Mouse (Mus musculus) megakaryocyte, adult 5-6 weeks (primary cell): ENCODE measurements at regions not wholly inside any gene's neighbourhood (a gene's known extent, or its start where the extent isn't known, plus 50 kb on each side); places are given as distances from the start of the nearest gene placed in this dataset.

Experiments used
- ATAC-seq: 2 replicates; pipeline ENCODE4 v1.8.0; 2016; ENCODE audit warnings: mild to moderate bottlenecking, inconsistent platforms; ENCODE audit not compliant: poor library complexity, severe bottlenecking

DNA sequence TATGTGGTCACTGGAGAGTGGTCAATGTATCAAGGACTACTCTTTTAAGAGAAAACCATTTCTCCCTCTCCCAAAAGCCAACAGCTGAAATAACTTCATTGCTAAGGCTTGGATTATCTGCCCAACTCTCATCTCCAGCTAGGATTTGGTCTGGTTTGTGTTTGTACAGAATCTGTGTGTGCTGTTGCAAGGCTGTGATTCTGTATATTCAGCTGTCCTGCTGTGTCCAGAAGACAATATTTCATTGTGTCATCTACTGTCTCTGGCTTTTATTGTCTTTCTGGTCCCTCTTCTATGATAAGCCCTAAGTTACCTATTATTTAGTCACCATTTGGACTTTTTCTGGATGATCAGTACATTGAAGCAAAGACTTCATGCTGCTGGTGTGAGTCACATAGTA is 110.9 kb downstream of the Cenpc1 start:
- ATAC-seq = no peak

DNA sequence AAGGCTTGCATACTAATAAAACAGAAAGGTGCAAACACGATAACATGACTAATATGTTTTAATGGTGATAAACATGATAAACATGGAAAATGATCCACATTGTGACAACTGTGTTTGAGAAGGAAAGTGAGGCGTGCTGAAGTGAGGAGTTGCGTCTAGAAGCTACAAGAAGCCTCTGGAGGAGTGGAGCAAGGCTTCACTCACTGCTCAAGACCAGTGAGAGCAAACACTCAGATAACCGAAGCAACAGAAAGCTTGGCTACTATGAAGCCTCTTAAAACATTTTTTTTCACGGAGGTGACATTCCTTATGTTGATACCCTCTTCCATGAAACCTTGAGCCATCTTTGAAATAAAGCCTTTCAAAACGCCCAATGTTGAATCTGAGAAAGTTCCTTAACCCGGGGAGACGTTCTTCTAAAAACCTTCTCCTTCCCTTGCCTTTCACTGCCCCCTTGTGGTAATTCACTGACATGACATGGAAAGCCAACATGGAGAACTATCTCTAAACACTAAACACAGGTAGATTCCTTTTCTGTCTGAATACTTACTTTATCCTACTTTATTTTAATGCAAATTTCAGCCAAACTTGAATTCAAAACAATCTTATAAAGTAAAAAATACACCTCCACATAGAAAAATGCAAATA is 128.6 kb downstream of the Cenpc1 start:
- ATAC-seq = no peak

DNA sequence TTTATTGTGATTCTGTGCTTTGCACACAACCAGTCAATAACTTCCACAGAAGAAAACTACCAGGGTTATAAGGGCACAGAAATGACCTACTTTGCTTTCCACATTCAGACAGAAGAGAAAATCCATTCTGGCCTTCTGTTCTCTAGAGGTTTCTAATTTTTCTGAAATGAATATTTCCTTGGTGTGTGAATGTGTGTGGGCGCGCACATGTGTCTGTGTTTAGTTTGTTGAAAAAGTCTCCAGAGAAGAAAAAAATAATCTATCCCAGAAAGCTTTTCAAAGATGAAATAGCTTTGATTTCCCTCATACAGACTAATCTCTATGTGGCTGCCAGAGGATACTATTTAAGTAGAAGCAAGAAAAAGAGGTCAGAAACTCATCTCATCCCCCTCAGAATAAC is 147.1 kb downstream of the Cenpc1 start:
- no peak for ATAC-seq

DNA sequence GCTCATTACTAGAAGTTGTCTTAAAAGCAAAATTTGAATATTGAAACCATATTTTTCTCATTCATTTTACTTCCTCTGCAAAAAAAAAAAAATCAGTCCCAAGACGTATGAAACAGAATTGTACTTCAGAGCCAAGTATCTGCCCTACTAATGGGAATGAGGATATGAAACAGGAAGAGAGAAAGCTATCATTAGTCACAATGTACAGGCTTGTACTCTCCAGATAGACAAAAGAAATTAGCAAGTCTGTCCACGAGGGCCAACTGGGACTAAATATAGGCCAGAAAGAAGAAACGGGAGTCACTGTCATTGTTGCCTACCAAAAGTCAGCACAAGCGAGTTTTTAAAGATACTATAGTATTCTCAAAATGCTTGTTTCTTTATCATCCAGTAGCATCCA is 150.4 kb downstream of the Cenpc1 start:
- ATAC-seq = peak; percentile 91

DNA sequence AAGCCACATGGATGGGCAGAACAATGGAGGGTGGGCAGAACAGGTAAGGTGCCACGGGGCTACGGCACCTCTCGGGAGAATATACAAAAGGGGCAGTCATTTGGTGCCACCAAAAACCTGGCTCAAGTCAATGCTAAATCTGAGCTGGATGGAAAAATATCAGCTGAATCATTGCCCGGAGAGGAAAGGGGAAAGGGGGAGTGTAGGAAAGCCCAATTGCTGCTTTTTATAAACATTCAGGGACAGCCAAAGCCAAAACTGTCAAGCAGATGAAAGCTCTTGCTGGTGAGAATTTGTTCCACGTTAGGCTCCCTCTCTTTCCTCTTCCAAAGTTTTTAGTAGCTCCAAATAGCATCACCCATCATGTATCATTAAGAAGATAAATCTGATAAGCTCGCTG is 168.9 kb downstream of the Cenpc1 start:
- no peak for ATAC-seq

DNA sequence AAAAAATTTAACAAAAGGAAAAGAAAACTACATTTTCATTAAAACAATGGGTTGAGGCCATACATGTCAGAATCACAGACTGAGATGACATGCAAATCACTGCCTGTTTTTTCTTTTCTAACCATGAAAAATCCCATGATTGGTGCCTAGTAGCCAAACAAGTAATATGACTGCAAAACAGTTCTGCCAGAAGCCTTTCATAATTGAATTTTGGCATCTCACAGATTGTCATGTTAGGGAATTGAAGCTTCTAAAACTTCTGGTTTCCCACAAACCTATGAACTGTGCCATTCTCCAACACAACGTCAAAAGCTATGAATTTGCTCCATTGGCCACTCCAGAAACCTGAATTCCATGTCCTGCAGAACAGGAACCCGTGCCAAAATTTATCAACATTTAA is 169.6 kb downstream of the Cenpc1 start:
- no peak for ATAC-seq

DNA sequence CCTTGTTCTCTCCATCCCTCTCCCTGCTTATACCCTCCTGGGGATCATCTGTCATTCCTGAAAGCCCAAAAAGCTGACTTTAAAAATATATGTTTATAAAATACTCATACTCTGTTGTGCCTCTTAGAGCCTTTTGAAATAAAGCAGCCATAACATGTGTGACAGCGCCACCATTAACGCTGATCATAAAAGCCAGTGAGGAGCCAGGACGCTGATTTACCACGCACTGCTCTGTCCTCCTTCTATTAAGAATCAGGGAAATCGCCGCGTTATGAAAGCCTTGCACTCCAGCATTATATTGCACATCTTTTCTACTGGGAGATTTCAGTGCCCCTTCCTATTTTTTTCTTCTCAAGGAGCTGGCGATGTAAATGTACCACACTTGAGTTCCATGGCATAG is 195.1 kb downstream of the Cenpc1 start:
- no peak for ATAC-seq

DNA sequence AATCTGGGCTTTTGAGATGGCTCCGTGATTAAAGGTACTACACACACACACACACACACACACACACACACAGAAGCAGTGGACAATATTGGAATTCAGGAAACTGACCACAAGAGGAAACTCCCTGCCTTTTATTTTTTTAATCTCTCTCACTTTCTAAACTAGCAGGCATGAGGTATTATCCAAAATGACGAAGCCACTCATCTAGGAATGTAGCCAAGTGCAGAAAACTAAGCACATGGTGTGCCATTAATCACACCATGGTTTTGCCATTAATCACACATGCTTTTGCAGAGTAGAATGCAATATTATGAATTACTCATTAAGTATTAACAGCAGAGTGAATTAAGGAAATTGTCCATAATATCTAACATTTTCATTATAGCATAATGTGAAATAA is 232.8 kb downstream of the Cenpc1 start:
- no peak for ATAC-seq

GRCm38 (mm10) chr5:85795531-85796197 is 269.7 kb downstream of the Cenpc1 start:
- ATAC-seq = no peak

- no peak for ATAC-seq
Observed at GRCm38 (mm10) chr5:85793148-85793547, 272.2 kb downstream of the Cenpc1 start.

- ATAC-seq = peak; percentile 69
Observed at GRCm38 (mm10) chr5:85780730-85781454, 284.5 kb downstream of the Cenpc1 start.

- no peak for ATAC-seq
Observed at GRCm38 (mm10) chr5:85780017-85780416, 285.4 kb downstream of the Cenpc1 start.

DNA sequence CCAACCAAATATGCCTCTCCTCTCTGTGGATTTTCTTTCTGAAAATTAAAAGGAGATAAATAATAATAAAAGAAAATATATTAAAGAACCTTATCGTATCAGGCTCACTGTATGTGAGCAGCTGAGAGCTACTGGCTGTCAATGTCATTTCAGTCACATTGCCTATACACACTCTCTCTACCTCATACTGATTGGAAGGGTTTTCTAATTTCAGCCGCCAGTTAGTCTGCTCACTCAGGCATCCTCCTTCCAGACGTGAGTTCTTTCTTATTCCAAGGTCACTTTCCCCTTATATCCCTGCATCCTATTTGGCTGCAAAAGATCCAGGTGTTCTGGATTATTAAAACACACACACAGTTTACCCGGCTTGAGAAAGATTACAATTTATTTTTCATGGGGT is 286.2 kb downstream of the Cenpc1 start:
- ATAC-seq = no peak

DNA sequence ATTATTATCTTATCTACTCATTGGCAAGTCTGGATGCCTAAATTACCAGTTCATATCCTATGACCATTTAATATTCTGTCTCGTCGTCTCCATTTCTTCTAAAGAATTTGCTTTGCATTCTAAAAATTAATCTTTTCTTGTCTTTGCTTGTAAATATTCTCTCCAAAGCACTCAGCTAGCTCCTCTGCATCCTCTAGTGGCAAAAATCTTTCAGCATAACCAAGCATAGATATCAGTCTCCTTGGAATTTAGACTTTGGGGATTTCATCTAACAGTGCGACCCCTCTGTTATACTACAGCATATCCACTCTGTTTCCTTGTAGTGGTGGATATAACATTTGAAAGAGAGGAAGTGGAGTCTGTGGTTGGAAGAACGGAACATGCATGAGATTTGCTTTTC is 292.7 kb downstream of the Cenpc1 start:
- no peak for ATAC-seq

DNA sequence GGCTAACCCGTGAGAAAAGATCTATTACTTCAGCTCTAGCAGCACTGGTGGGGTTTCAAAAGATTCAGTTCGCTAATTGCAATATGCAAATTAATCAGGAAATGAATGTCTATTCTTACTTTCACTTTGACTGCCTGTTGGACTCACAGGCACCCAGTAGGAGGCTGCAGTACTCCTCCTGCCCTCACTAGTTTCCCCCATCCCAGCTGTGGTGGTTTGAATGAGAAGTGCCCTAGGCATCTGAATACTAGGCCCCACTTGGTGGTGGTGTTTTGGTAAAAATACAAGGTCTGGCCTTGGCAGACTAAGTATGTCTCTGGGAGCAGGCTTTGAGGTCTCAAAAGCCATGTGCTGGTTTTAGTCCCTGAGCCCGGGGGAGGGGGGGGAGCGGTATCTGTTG is 293.3 kb downstream of the Cenpc1 start:
- peak; percentile 91 for ATAC-seq

DNA sequence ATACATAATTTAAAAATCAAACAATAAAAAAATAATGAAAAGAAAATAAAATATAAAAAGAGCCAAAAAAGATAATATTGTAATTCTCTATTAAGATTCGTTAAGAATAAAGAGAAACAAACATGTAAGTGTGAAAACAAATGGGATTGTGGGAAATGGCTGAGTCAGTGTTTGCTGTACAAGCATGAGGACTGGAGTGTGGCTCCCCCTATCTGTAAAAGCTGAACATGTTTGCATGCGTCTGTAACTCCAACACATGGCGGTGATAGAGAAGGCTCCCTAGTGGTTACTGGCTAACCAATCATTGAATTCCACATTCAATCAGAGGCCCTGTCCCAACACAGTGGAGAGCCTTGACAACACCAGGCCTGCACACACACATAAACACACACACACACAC is 298.2 kb downstream of the Cenpc1 start:
- ATAC-seq = no peak

GRCm38 (mm10) chr5:85756716-85757115 is 308.7 kb downstream of the Cenpc1 start:
- no peak for ATAC-seq

- ATAC-seq = no peak
Observed at GRCm38 (mm10) chr5:85754227-85754626, 311.2 kb downstream of the Cenpc1 start.

DNA sequence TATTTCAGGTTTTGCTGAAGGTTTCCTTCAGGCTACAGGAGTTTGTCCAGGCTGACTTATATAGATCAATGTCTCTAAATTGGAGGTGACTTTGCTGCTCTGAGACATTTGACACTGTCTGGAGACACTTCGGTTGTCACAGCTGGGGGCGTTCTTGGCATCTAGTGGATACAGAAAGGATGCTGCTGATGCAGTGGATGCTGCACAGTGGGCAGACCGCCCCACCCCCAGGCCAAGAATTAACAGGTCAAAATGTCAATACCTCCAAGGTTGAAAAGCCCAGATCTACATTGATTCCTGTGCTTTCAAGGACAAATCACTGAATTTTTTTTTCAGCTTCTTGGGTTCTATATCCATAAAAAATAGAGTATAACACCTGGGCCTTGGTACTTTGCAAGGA is 312.3 kb downstream of the Cenpc1 start:
- ATAC-seq = no peak

DNA sequence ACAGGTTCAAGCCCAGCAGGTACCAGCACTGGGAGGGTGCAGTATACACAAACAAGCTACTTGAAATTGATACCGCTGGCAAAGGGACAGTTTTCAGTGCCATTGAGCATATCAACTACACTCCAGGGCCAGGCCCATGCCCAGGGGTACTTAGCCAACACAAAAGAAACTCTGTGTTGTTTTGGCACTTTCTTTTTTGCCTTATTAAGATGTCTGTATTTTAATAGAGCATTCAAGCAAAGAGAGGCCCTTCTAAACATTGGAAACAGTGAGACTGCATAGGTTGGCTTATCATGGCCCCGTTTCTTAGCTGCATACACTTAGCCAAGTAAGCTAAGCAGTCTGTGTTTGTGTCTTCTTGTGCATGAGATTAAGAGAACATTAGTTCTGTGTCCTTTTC is 313.7 kb downstream of the Cenpc1 start:
- no peak for ATAC-seq

- ATAC-seq = no peak
Observed at GRCm38 (mm10) chr5:85750893-85751292, 314.5 kb downstream of the Cenpc1 start.

GRCm38 (mm10) chr5:85729613-85730012 is 335.8 kb downstream of the Cenpc1 start:
- no peak for ATAC-seq
